In the genomic region with DNA sequence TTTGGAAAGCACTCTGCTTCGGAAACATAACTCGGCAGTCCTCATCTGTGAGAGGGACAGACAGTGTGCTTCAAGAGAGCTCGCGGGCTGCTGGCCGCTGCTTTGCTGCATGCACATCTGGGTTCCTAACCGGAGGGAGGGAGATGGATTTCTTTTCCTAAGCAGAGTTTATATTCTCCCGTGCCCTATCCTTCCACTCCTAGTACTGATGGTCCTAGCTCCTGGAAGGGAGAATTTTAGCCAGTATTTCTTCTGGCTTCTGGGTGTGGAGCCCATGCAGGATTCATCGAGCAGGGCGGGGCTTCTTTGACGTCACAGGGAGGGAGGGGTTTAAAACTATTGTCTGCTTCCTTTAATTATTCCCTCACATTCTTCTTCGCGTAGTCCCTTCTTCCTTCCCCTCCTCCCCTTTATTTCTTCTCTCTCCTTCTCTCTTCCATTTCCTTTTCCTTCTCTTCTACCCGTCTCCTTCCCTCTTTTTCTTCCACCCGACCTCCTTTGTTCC, we compare ENCODE assay signal across 8 mouse cellular contexts.
DNase-seq lines count a peak whose midpoint lies in the region; ATAC-seq lines count a peak whose summit lies in the region.

No protein-coding gene starts in this region.

- 0 out of 2 replicates have a peak, but pooled peaks cover 7% of the 10 kb centered on the region for H3K9me3 ChIP-seq in heart, embryonic 14.5 days (ENCODE audit: control insufficient read depth, low read length)
- H3K9me3 ChIP-seq in embryonic facial prominence, embryonic 10.5 days = no peaks in the 10 kb centered on the region
- no peaks in the 10 kb centered on the region for H3K9me3 ChIP-seq in hindbrain, embryonic 14.5 days (ENCODE audit: control insufficient read depth, low read length)
- no peaks in the 10 kb centered on the region for H3K9me3 ChIP-seq in midbrain, embryonic 16.5 days (replicated peaks; ENCODE audit: control insufficient read depth, low read length, poor library complexity, severe bottlenecking)

- peaks cover 12 to 16% of the 10 kb centered on the region in 2 experiments for H3K4me1 ChIP-seq in heart, embryonic 14.5 days (ENCODE audit: control insufficient read depth in 2 of 2, insufficient read depth in 2 of 2, low read length in 2 of 2)
- peaks cover 10% of the 10 kb centered on the region; the same call in 1 of the 2 replicates for H3K4me1 ChIP-seq in embryonic facial prominence, embryonic 10.5 days
- no peaks in the 10 kb centered on the region; the same call in 1 of the 2 replicates for H3K4me1 ChIP-seq in hindbrain, embryonic 14.5 days (replicated peaks; ENCODE audit: control insufficient read depth, insufficient read depth, low read length)
- H3K4me1 ChIP-seq in midbrain, embryonic 16.5 days (ENCODE audit: control insufficient read depth, insufficient read depth, low read length) = peaks cover 10% of the 10 kb centered on the region

- H3K4me2 ChIP-seq in heart, embryonic 14.5 days (ENCODE audit: low read length) = peak overlapping the region; percentile 17; the same call in 1 of the 2 replicates
- H3K4me2 ChIP-seq in hindbrain, embryonic 14.5 days (replicated peaks) = peak overlapping the region; percentile 43
- H3K4me2 ChIP-seq in midbrain, embryonic 16.5 days (ENCODE audit: low read length) = peak overlapping the region; percentile 39

- H3K27ac ChIP-seq in heart, embryonic 14.5 days (replicated peaks in 1 of 2; ENCODE audit: control insufficient read depth in 1 of 2, insufficient read depth in 1 of 2, low read depth in 2 of 2, low read length in 2 of 2) = no peak overlapping the region
- H3K27ac ChIP-seq in embryonic facial prominence, embryonic 10.5 days (replicated peaks) = no peak overlapping the region
- no peak overlapping the region for H3K27ac ChIP-seq in hindbrain, embryonic 14.5 days
- H3K27ac ChIP-seq in midbrain, embryonic 16.5 days (ENCODE audit: low read length) = no peak overlapping the region

- no peaks in the 10 kb centered on the region for H3K36me3 ChIP-seq in heart, embryonic 14.5 days (ENCODE audit: control insufficient read depth, insufficient read depth, low read length)
- H3K36me3 ChIP-seq in embryonic facial prominence, embryonic 10.5 days (replicated peaks) = no peaks in the 10 kb centered on the region
- no peaks in the 10 kb centered on the region for H3K36me3 ChIP-seq in hindbrain, embryonic 14.5 days (replicated peaks; ENCODE audit: control insufficient read depth, insufficient read depth)
- H3K36me3 ChIP-seq in midbrain, embryonic 16.5 days (ENCODE audit: control insufficient read depth, insufficient read depth, low read length) = no peaks in the 10 kb centered on the region

- no peaks in the 10 kb centered on the region for H3K27me3 ChIP-seq in heart, embryonic 14.5 days (ENCODE audit: control insufficient read depth, insufficient read depth, low read length)
- no peaks in the 10 kb centered on the region; the same call in 1 of the 2 replicates for H3K27me3 ChIP-seq in embryonic facial prominence, embryonic 10.5 days (replicated peaks; ENCODE audit: low read depth, poor library complexity, severe bottlenecking)
- no peaks in the 10 kb centered on the region for H3K27me3 ChIP-seq in hindbrain, embryonic 14.5 days (ENCODE audit: control insufficient read depth, insufficient read depth, low read length)
- no peaks in the 10 kb centered on the region for H3K27me3 ChIP-seq in midbrain, embryonic 16.5 days (ENCODE audit: control insufficient read depth, insufficient read depth, low read depth, low read length)

- no peak overlapping the region for H3K9ac ChIP-seq in heart, embryonic 14.5 days (ENCODE audit: low read length)
- H3K9ac ChIP-seq in hindbrain, embryonic 14.5 days = peak overlapping the region; percentile 41; the same call in 1 of the 2 replicates
- H3K9ac ChIP-seq in midbrain, embryonic 16.5 days (ENCODE audit: low read depth, low read length) = peak overlapping the region; percentile 47; the same call in 1 of the 2 replicates

- no peak for ATAC-seq in heart, embryonic 14.5 days (ENCODE audit: insufficient number of reproducible peaks, insufficient read depth, low FRiP score, low read depth)
- 0 out of 2 replicates have a peak, but pooled peaks have one; percentile 31 for ATAC-seq in hindbrain, embryonic 14.5 days (ENCODE audit: low FRiP score)
- peak; percentile 41; the same call in 1 of the 2 replicates for ATAC-seq in midbrain, embryonic 16.5 days

- intact Hi-C loops in heart, postnatal 10 days (cut with DNase I) = no loop called here

- no peak for DNase-seq in heart, postnatal 10 days
- DNase-seq in embryonic facial prominence, embryonic 10.5 days (ENCODE audit: low spot score) = peak; percentile 14
- DNase-seq in hindbrain, embryonic 14.5 days (ENCODE audit: low spot score) = peak; percentile 50
- no peak for DNase-seq in left cerebral cortex, adult 18-20 months (ENCODE audit: low spot score in 2 of 2)
- no peak for DNase-seq in yolk sac, embryonic 10.5 days (ENCODE audit: low spot score)
- DNase-seq in gastrocnemius, adult 8-10 months (ENCODE audit: low spot score in 2 of 2) = no peak

- H3K4me3 ChIP-seq in heart, embryonic 14.5 days (ENCODE audit: control insufficient read depth in 1 of 2, insufficient read depth in 1 of 2, low read depth in 1 of 2, low read length in 2 of 2) = no peak overlapping the region
- H3K4me3 ChIP-seq in embryonic facial prominence, embryonic 10.5 days = peak overlapping the region; percentile 32; the same call in 1 of the 2 replicates
- H3K4me3 ChIP-seq in hindbrain, embryonic 14.5 days (replicated peaks; ENCODE audit: low read length) = no peak overlapping the region; the same call in 1 of the 2 replicates
- peak overlapping the region; percentile 10; the same call in 1 of the 2 replicates for H3K4me3 ChIP-seq in midbrain, embryonic 16.5 days (ENCODE audit: low read depth, low read length)

- WGBS in heart, embryonic 14.5 days = 57% methylated on average over 14 of the region's 14 CpGs
- 49% methylated on average over 14 of the region's 14 CpGs for WGBS in embryonic facial prominence, embryonic 10.5 days
- 38% methylated on average over 14 of the region's 14 CpGs for WGBS in hindbrain, embryonic 14.5 days
- WGBS in midbrain, embryonic 16.5 days = 38% methylated on average over 14 of the region's 14 CpGs

Comparison
In these comparisons a context has a peak if more than half of its experiments do, and no peak if none do; other contexts are left out.
1. H3K4me3 ChIP-seq: peak in embryonic facial prominence, embryonic 10.5 days (single experiment) and midbrain, embryonic 16.5 days (single experiment); none in heart, embryonic 14.5 days (0 of 2) and hindbrain, embryonic 14.5 days (single experiment).
2. DNase-seq: peak in embryonic facial prominence, embryonic 10.5 days (single experiment) and hindbrain, embryonic 14.5 days (single experiment); none in heart, postnatal 10 days (0 of 2), left cerebral cortex, adult 18-20 months (0 of 2), yolk sac, embryonic 10.5 days (single experiment) and gastrocnemius, adult 8-10 months (0 of 2).
3. Peak in every context shown above with its lines, with median percentiles within 50 percentile points of each other: H3K4me2 ChIP-seq.